Mouse (Mus musculus) intestine, embryonic 14.5 days (tissue): ENCODE results near the gene Phf24. TPM values are rescaled to one million over a fixed set of nuclear protein-coding genes. Genes with fewer than 3 reads are reported as not detected.

Experiments
- ATAC-seq: fragments of 200-750 bp; cut with Nextera tagmentation; replicated peaks from 2 replicates; pipeline ENCODE4 v1.8.0; 2017; ENCODE audit warnings: low read depth, moderate number of reproducible peaks, moderate TSS enrichment, moderate library complexity; ENCODE audit not compliant: low FRiP score, low TSS enrichment
- DNase-seq: peaks from one replicate; pipeline ENCODE4 v3.0.0-alpha.2; 2018; ENCODE audit warnings: low spot score
- H3K27ac ChIP-seq: fragments of 300-500 bp; sonication (generic); 2 replicates; pipeline ENCODE4 v1.5.1; 2014; ENCODE audit warnings: low read depth, mild to moderate bottlenecking, control low read depth
- H3K27me3 ChIP-seq: fragments of 300-500 bp; sonication (generic); replicated peaks from 2 replicates; pipeline ENCODE4 v1.6.1; 2014; ENCODE audit warnings: low read length, control low read depth; ENCODE audit not compliant: control insufficient read depth, insufficient read depth
- H3K36me3 ChIP-seq: fragments of 300-500 bp; sonication (generic); 2 replicates; pipeline ENCODE4 v1.6.1; 2014; ENCODE audit warnings: low read length, control low read depth; ENCODE audit not compliant: control insufficient read depth, insufficient read depth
- H3K4me1 ChIP-seq: fragments of 300-500 bp; sonication (generic); replicated peaks from 2 replicates; pipeline ENCODE4 v1.6.1; 2014; ENCODE audit warnings: low read length, control low read depth, mixed read lengths; ENCODE audit not compliant: control insufficient read depth, insufficient read depth
- H3K4me2 ChIP-seq: fragments of 300-500 bp; sonication (generic); 2 replicates; pipeline ENCODE4 v1.6.1; 2014; ENCODE audit warnings: low read length
- H3K4me3 ChIP-seq: fragments of 300-500 bp; sonication (generic); 2 replicates; pipeline ENCODE4 v1.5.1; 2014; ENCODE audit warnings: low read depth, low read length, control low read depth, mixed read lengths
- H3K9ac ChIP-seq: fragments of 300-500 bp; sonication (generic); 2 replicates; pipeline ENCODE4 v1.6.1; 2014; ENCODE audit warnings: mild to moderate bottlenecking, low read length
- H3K9me3 ChIP-seq: fragments of 300-500 bp; sonication (generic); 2 replicates; pipeline ENCODE4 v1.6.1; 2016; ENCODE audit warnings: low read length, control low read depth; ENCODE audit not compliant: control insufficient read depth
- WGBS: fragments of 180-500 bp; shearing (Covaris S2); extraction: QIAGEN DNeasy Blood & Tissue Kit; methylation state at CpG from one replicate; pipeline ENCODE4 v1.1.7; 2014; 5-methylcytosine and 5-hydroxymethylcytosine counted together
- polyA plus RNA-seq: library from polyadenylated mRNA; unstranded; fragments of >200 nt; fragmentation: Nextera tagmentation; extraction: Ambion mirVana; gene quantifications from 2 replicates; pipeline ENCODE4 v1.2.1, GENCODE M21; 2014

The Phf24 gene
- polyA plus RNA-seq, 1 experiment from 2014 or later = 1.6 TPM

DNA sequence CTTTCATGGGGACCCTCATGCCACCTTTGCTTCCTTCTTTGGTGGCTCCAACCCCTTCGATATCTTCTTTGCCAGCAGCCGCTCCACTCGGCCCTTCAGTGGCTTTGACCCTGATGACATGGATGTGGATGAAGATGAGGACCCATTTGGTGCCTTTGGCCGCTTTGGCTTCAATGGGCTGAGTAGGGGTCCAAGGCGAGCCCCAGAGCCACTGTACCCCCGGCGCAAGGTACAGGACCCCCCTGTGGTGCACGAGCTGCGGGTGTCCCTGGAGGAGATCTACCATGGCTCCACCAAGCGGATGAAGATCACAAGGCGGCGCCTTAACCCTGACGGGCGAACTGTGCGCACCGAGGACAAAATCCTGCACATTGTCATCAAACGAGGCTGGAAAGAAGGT is 40.1 kb downstream of the Phf24 start:
- H3K36me3 ChIP-seq = peaks cover 17% of the 10 kb centered on the region
- H3K4me1 ChIP-seq = peaks cover 9% of the 10 kb centered on the region; the same call in 1 of the 2 replicates
- H3K27me3 ChIP-seq = no peaks in the 10 kb centered on the region
- no peak overlapping the region for H3K27ac ChIP-seq
- no peak overlapping the region for H3K4me3 ChIP-seq
- no peaks in the 10 kb centered on the region for H3K9me3 ChIP-seq
- WGBS = 94% methylated on average over 17 of the region's 17 CpGs
- ATAC-seq = no peak
- DNase-seq = no peak
- no peak overlapping the region for H3K4me2 ChIP-seq
- H3K9ac ChIP-seq = no peak overlapping the region

DNA sequence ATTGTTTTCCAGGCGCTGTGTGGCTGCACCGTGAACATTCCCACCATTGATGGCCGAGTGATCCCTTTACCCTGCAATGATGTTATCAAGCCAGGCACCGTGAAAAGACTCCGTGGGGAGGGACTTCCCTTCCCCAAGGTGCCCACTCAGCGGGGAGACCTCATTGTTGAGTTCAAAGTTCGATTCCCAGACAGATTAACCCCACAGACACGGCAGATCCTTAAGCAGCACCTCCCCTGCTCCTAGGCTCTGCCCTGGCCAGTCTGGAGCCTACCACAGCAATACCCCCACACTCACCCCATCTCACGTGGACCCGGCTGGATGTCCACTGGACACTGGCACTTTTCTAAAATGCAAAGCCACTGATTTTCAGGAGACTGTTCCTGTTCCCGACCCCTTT is 40.8 kb downstream of the Phf24 start:
- ATAC-seq (no peak), DNase-seq (no peak)
- Histone ChIP-seq H3K4me1 (0 out of 2 replicates have a peak, but pooled peaks cover 7% of the 10 kb centered on the region), H3K27me3 (no peaks in the 10 kb centered on the region), H3K4me3 (no peak overlapping the region), H3K27ac (no peak overlapping the region), H3K36me3 (peaks cover 17% of the 10 kb centered on the region), H3K4me2 (no peak overlapping the region), H3K9me3 (no peaks in the 10 kb centered on the region), H3K9ac (no peak overlapping the region)
- WGBS = 82% methylated on average over 11 of the region's 11 CpGs

GRCm38 (mm10) chr4:42957979-42958378 is 41.5 kb downstream of the Phf24 start:
- Histone ChIP-seq H3K4me1 (0 out of 2 replicates have a peak, but pooled peaks cover 6% of the 10 kb centered on the region), H3K9ac (no peak overlapping the region), H3K36me3 (peaks cover 17% of the 10 kb centered on the region), H3K27ac (no peak overlapping the region), H3K4me3 (no peak overlapping the region), H3K9me3 (no peaks in the 10 kb centered on the region), H3K27me3 (no peaks in the 10 kb centered on the region), H3K4me2 (no peak overlapping the region)
- ATAC-seq (no peak), DNase-seq (no peak)
- 84% methylated on average over 8 of the region's 8 CpGs for WGBS

DNA sequence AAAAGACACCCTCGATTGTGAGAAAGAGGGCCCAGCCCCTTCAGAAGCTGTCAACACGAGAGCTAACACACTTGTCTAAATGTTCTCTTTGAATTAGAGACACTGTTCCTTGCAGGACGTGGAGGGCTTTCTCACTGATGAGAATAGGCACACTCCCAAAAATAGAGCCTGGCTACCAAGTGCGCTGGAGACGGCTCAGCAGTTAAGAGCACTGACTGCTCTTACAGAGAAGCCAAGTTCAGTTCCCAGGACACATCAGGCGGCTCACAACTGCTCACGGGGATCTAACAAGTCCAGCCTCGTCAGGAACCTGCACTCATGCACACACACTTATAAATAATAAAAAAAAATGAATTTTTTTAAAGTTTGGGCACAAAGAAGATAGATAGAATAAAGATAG is 42.5 kb downstream of the Phf24 start:
- WGBS = 71% methylated on average over 8 of the region's 8 CpGs
- Histone ChIP-seq H3K36me3 (peaks cover 17% of the 10 kb centered on the region), H3K4me3 (no peak overlapping the region), H3K27ac (no peak overlapping the region), H3K4me1 (no peaks in the 10 kb centered on the region), H3K9ac (no peak overlapping the region), H3K27me3 (no peaks in the 10 kb centered on the region), H3K9me3 (no peaks in the 10 kb centered on the region), H3K4me2 (no peak overlapping the region)
- no peak for ATAC-seq
- no peak for DNase-seq

DNA sequence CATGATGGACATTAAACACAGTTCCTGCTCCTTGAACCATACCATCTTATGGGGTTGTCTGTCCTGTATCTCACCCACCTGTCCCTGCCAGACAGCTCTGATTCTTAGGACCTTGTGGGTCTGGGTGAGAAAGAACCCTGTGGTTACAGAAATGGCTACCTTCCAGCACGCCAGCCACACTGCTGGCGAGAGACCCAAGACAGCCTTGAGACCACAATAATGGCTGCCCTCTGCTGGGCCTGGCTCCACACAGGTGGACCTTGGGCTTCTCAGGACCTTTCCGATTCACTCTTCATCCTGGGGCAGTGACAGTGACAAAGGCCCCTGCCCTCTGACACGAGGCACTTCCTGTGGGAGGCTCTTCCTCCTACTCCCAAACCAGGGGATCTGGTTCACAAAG is 42.9 kb downstream of the Phf24 start:
- no peak overlapping the region for H3K9ac ChIP-seq
- 67% methylated on average over 4 of the region's 4 CpGs for WGBS
- no peak overlapping the region for H3K4me3 ChIP-seq
- no peak overlapping the region for H3K4me2 ChIP-seq
- H3K4me1 ChIP-seq = no peaks in the 10 kb centered on the region
- H3K36me3 ChIP-seq = peaks cover 17% of the 10 kb centered on the region
- ATAC-seq (no peak), DNase-seq (no peak)
- H3K27ac ChIP-seq = no peak overlapping the region
- H3K9me3 ChIP-seq = no peaks in the 10 kb centered on the region
- no peaks in the 10 kb centered on the region for H3K27me3 ChIP-seq

- H3K9ac ChIP-seq = no peak overlapping the region
- ATAC-seq = no peak
- no peak overlapping the region for H3K4me3 ChIP-seq
- H3K27ac ChIP-seq = no peak overlapping the region
- peak; percentile 70 for DNase-seq
- H3K9me3 ChIP-seq = no peaks in the 10 kb centered on the region
- no peaks in the 10 kb centered on the region for H3K27me3 ChIP-seq
- WGBS = 30% methylated on average over 4 of the region's 4 CpGs
- peaks cover 13% of the 10 kb centered on the region; the same call in 1 of the 2 replicates for H3K36me3 ChIP-seq
- H3K4me1 ChIP-seq = 0 out of 2 replicates have a peak, but pooled peaks cover 5% of the 10 kb centered on the region
- no peak overlapping the region for H3K4me2 ChIP-seq
Measured at GRCm38 (mm10) chr4:42961592-42961991, 45.1 kb downstream of the Phf24 start.

DNA sequence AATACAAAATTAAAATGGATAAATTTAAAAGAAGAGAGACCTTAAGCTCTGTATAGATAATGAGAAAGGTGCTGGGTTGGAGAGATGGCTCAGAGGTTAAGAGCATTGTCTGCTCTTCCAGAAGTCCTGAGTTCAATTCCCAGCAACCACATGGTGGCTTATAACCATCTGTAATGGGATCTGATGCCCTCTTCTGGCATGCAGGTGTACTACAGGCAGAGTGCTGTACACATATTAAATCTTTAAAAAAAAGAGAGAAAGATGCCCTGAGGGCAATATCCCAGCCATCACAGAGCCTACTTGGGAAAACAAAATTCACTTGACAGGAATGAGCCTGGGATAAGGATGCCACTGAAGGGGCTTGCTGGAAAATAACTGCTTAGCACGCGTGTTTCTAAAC is 47.0 kb downstream of the Phf24 start:
- H3K4me3 ChIP-seq = no peak overlapping the region
- WGBS = 97% methylated on average over 2 of the region's 2 CpGs
- no peaks in the 10 kb centered on the region for H3K27me3 ChIP-seq
- H3K36me3 ChIP-seq = no peaks in the 10 kb centered on the region
- DNase-seq (no peak), ATAC-seq (no peak)
- H3K27ac ChIP-seq = no peak overlapping the region
- no peaks in the 10 kb centered on the region for H3K9me3 ChIP-seq
- no peak overlapping the region for H3K9ac ChIP-seq
- 0 out of 2 replicates have a peak, but pooled peaks cover 5% of the 10 kb centered on the region for H3K4me1 ChIP-seq
- H3K4me2 ChIP-seq = no peak overlapping the region

- H3K9me3 ChIP-seq = no peaks in the 10 kb centered on the region
- 15% methylated on average over 12 of the region's 12 CpGs for WGBS
- no peak overlapping the region for H3K27ac ChIP-seq
- DNase-seq (peak; percentile 67), ATAC-seq (no peak)
- peak overlapping the region; percentile 31 for H3K4me2 ChIP-seq
- H3K27me3 ChIP-seq = no peaks in the 10 kb centered on the region
- H3K4me1 ChIP-seq = 0 out of 2 replicates have a peak, but pooled peaks cover 5% of the 10 kb centered on the region
- H3K9ac ChIP-seq = no peak overlapping the region
- H3K36me3 ChIP-seq = no peaks in the 10 kb centered on the region
- no peak overlapping the region for H3K4me3 ChIP-seq
Measured at GRCm38 (mm10) chr4:42965039-42965719, 48.7 kb downstream of the Phf24 start.

GRCm38 (mm10) chr4:42969304-42969703 is 52.8 kb downstream of the Phf24 start, which contains the start of gene 1700022I11Rik:
Gene 1700022I11Rik, plus strand, starts transcription at chr4:42969604.
- no peak for ATAC-seq
- no peak within 1 kb of the TSS for H3K4me2 ChIP-seq
- no peak within 1 kb of the TSS for H3K9ac ChIP-seq
- WGBS = 93% methylated on average over 4 of the region's 4 CpGs
- H3K36me3 ChIP-seq = no peaks in the 10 kb centered on the region
- no peak within 1 kb of the TSS for H3K27ac ChIP-seq
- no peak for DNase-seq
- H3K9me3 ChIP-seq = no peaks in the 10 kb centered on the region
- no peaks in the 10 kb centered on the region for H3K27me3 ChIP-seq
- H3K4me3 ChIP-seq = no peak within 1 kb of the TSS
- 0 out of 2 replicates have a peak, but pooled peaks cover 5% of the 10 kb centered on the region for H3K4me1 ChIP-seq
